Mouse (Mus musculus): ENCODE data around the gene Rapsn.

GRCm38 (mm10) chr2:91053934-91054382, 18.5 kb downstream of the Rapsn start, which contains the start of gene Psmc3:
- TF ChIP-seq ZNF384 (IDR thresholded peaks at IDR 0.05; ENCODE audit: low read depth, low read length) (no peak), ZC3H11A (IDR thresholded peaks at IDR 0.05; ENCODE audit: borderline replicate concordance, low read depth, low read length) (peak; percentile 90)
